Mouse (Mus musculus): ENCODE results near the gene Lrrc56.
"Not testable (repeated sequence)": the region's sequence is repeated elsewhere in the genome, so short reads cannot be mapped to it uniquely, and the experiment has no call there.

Lrrc56 gene

GRCm38 (mm10) chr7:141218557-141219133 lies 24.7 kb downstream of the Lrrc56 start:
- no peak for DNase-seq

- DNase-seq: no peak
These were observed 25.7 kb downstream of the Lrrc56 start for GRCm38 (mm10) chr7:141219558-141220099.

- DNase-seq: no peak
These were observed 26.4 kb downstream of the Lrrc56 start for GRCm38 (mm10) chr7:141220377-141220776.

GRCm38 (mm10) chr7:141221249-141222125 lies 27.5 kb downstream of the Lrrc56 start:
- DNase-seq: peak; percentile 90

GRCm38 (mm10) chr7:141222126-141222467 lies 28.1 kb downstream of the Lrrc56 start:
- no peak for DNase-seq

GRCm38 (mm10) chr7:141222696-141223215 lies 28.8 kb downstream of the Lrrc56 start:
- no peak for DNase-seq

GRCm38 (mm10) chr7:141226535-141226934 lies 32.6 kb downstream of the Lrrc56 start:
- DNase-seq: no peak

- DNase-seq: no peak
These were observed 33.8 kb downstream of the Lrrc56 start for GRCm38 (mm10) chr7:141227796-141228195.

- DNase-seq: peak; percentile 97
These were observed 34.5 kb downstream of the Lrrc56 start, which contains the start of gene Phrf1 for GRCm38 (mm10) chr7:141228279-141229067. Gene Phrf1, plus strand, starts transcription at chr7:141228784.

- no peak for DNase-seq
These were observed 35.7 kb downstream of the Lrrc56 start for GRCm38 (mm10) chr7:141229702-141230101.

- no peak for DNase-seq
These were observed 36.6 kb downstream of the Lrrc56 start for GRCm38 (mm10) chr7:141230570-141230969.

- DNase-seq: no peak
These were observed 37.2 kb downstream of the Lrrc56 start for GRCm38 (mm10) chr7:141231111-141231510.

GRCm38 (mm10) chr7:141231551-141231950 lies 37.6 kb downstream of the Lrrc56 start:
- no peak for DNase-seq

GRCm38 (mm10) chr7:141250486-141250885 lies 56.5 kb downstream of the Lrrc56 start:
- DNase-seq: not testable (repeated sequence)

GRCm38 (mm10) chr7:141256159-141256558 lies 62.2 kb downstream of the Lrrc56 start:
- DNase-seq: no peak
